Mouse (Mus musculus): ENCODE measurements around the gene Tnpo1. TPM values are rescaled to one million over a fixed set of nuclear protein-coding genes. Genes with fewer than 3 reads are reported as not detected.
A peak's percentile ranks its signal among the peaks of the same experiment; 100 is the strongest.

Gene Tnpo1
- polyA plus RNA-seq, 1 experiment: 44.1 TPM

DNA sequence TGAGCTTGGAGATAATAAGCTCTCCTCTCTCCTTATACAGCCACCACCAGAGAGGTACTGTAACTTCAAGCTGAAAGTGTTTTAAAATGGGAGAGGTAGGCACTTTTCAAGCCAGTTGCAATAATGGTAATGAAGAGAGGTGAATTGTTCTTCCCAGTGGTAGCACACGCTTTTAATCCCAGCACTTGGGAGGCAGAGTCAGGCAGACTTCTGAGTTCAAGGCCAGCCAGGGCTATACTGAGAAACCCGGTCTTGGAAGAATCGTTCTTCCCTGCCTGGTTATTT is 716 bp upstream of the Tnpo1 start:
- no peak overlapping the region for H3ac ChIP-seq (ENCODE audit: control insufficient read depth, insufficient read length, low read depth)
- H3K36me3 ChIP-seq (ENCODE audit: control insufficient read depth, insufficient read depth): peaks cover 17% of the 10 kb centered on the region
- H3K4me3 ChIP-seq (ENCODE audit: insufficient read depth, poor library complexity, severe bottlenecking): no peak overlapping the region
- H3K27me3 ChIP-seq (ENCODE audit: control insufficient read depth, insufficient read depth, insufficient read length): no peaks in the 10 kb centered on the region
- peaks cover 40% of the 10 kb centered on the region for H3K79me3 ChIP-seq (ENCODE audit: low read depth)
- no peak for TF ChIP-seq FOSL1 (IDR thresholded peaks at IDR 0.05; ENCODE audit: insufficient read depth, low read length, poor library complexity, severe bottlenecking)
- TF ChIP-seq CEBPB (IDR thresholded peaks at IDR 0.05; ENCODE audit: low read depth): no peak
- TF ChIP-seq MYOG (IDR thresholded peaks at IDR 0.05; ENCODE audit: control insufficient read depth, extremely low read depth, insufficient read length): no peak
- TF ChIP-seq MYOD1 (IDR thresholded peaks at IDR 0.05; ENCODE audit: control insufficient read depth, insufficient read length, low read depth): no peak
- TF ChIP-seq USF1 (IDR thresholded peaks at IDR 0.05; ENCODE audit: low read depth): no peak
- TF ChIP-seq MAX (IDR thresholded peaks at IDR 0.05): no peak
- TF ChIP-seq CTCF (IDR thresholded peaks at IDR 0.05; ENCODE audit: control insufficient read depth, insufficient read depth, insufficient read length): no peak
- H3K79me2 ChIP-seq (ENCODE audit: control insufficient read depth, insufficient read depth): peaks cover 42% of the 10 kb centered on the region

DNA sequence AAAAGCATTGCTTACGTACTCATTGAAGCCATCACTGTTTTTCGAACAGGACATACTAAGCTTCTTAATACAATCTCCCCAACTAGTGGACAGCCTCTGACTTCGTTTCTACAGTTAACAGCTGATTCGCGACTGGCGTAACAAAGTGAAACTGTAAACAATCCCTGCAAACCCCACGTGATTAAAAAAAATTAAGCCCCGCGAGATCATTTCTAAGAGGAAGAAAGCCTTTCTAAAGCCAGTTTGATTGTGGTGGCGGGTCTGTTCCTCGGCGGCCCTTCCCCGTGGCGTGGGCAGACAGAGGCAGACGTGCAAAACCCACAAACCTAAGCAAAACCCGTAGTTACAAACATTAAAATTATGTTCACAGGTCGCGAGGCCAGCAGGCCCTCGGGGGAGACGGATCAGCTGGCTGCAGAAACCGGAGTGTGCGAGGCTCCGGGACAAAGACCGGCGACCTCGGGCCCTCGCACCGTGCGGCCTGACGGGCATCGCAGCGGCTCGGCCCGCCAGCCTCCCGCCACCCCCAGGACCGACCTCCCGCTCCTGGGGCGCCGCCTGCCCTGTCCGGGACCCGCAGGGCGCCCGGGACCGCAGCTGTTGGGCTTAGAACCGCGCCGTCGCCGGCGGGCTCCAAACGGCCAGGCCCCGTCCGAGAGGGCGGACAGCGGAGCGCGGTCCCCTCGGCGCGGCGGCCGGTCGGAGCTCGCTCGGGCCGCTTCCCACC is 535 bp downstream of the Tnpo1 start:
- no peak for TF ChIP-seq MYOG (IDR thresholded peaks at IDR 0.05; ENCODE audit: control insufficient read depth, extremely low read depth, insufficient read length)
- peak; percentile 89 for TF ChIP-seq USF1 (IDR thresholded peaks at IDR 0.05; ENCODE audit: low read depth)
- H3K79me3 ChIP-seq (ENCODE audit: low read depth): peaks cover 53% of the 10 kb centered on the region
- peaks cover 54% of the 10 kb centered on the region for H3K79me2 ChIP-seq (ENCODE audit: control insufficient read depth, insufficient read depth)
- peak overlapping the region; percentile 90 for H3K4me3 ChIP-seq (ENCODE audit: insufficient read depth, poor library complexity, severe bottlenecking)
- H3ac ChIP-seq (ENCODE audit: control insufficient read depth, insufficient read length, low read depth): peak overlapping the region; percentile 80
- H3K36me3 ChIP-seq (ENCODE audit: control insufficient read depth, insufficient read depth): peaks cover 28% of the 10 kb centered on the region
- no peaks in the 10 kb centered on the region for H3K27me3 ChIP-seq (ENCODE audit: control insufficient read depth, insufficient read depth, insufficient read length)

DNA sequence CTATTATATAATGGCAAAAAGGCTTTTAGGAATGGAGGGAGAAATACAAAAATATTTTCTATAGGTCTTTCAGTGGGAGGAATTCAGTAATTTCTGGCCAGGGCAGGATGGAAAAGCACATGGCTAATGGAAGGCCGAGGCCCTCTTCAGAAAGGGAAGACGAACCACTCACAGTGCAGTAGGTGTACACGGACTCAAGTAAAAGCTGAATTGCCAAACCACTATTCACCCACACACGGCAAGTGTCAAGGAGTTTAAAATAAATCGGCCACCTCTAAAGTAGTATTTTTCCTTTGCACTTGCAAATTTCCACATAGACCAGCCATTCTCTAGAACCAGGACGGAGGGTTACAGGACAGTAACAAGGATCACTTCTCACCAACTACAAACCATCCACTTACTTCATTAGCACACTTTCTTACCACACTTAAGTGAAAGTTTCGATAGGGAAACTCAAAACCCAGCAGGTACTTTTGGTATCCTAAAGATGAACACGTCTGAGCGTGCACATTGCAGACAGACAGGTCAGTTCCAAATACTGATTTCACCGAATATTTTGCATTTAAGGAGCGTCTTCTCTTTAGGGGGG is 1.2 kb downstream of the Tnpo1 start:
- H3K79me3 ChIP-seq (ENCODE audit: low read depth): peaks cover 59% of the 10 kb centered on the region
- H3ac ChIP-seq (ENCODE audit: control insufficient read depth, insufficient read length, low read depth): peak overlapping the region; percentile 80
- no peaks in the 10 kb centered on the region for H3K27me3 ChIP-seq (ENCODE audit: control insufficient read depth, insufficient read depth, insufficient read length)
- peaks cover 61% of the 10 kb centered on the region for H3K79me2 ChIP-seq (ENCODE audit: control insufficient read depth, insufficient read depth)
- peak overlapping the region; percentile 90 for H3K4me3 ChIP-seq (ENCODE audit: insufficient read depth, poor library complexity, severe bottlenecking)
- TF ChIP-seq CEBPB (IDR thresholded peaks at IDR 0.05; ENCODE audit: low read depth) (no peak), USF1 (IDR thresholded peaks at IDR 0.05; ENCODE audit: low read depth) (no peak), MAX (IDR thresholded peaks at IDR 0.05) (no peak), FOSL1 (IDR thresholded peaks at IDR 0.05; ENCODE audit: insufficient read depth, low read length, poor library complexity, severe bottlenecking) (no peak), CTCF (IDR thresholded peaks at IDR 0.05; ENCODE audit: control insufficient read depth, insufficient read depth, insufficient read length) (no peak)
- peaks cover 29% of the 10 kb centered on the region for H3K36me3 ChIP-seq (ENCODE audit: control insufficient read depth, insufficient read depth)

DNA sequence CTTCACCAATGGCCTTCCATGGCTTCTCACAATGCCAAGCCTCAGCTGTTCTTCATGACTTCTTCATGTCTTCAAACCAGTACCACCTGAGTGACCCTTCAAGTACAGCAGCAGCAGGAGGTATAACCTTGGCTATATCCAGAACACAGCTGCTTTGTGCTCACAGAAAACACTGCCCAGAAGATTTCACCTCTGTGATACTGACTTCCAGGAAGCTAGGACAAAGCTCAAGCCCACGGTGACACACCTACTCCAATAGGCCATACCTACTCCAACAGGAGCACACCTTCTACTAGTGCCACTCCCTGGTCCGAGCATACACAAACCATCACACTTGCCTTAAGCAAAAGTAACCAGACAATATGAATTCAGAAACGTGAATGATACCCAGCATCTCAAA is 3.4 kb downstream of the Tnpo1 start:
- Histone ChIP-seq H3ac (ENCODE audit: control insufficient read depth, insufficient read length, low read depth) (no peak overlapping the region), H3K27me3 (ENCODE audit: control insufficient read depth, insufficient read depth, insufficient read length) (no peaks in the 10 kb centered on the region), H3K36me3 (ENCODE audit: control insufficient read depth, insufficient read depth) (peaks cover 34% of the 10 kb centered on the region), H3K79me2 (ENCODE audit: control insufficient read depth, insufficient read depth) (peaks cover 83% of the 10 kb centered on the region), H3K4me3 (ENCODE audit: insufficient read depth, poor library complexity, severe bottlenecking) (no peak overlapping the region), H3K79me3 (ENCODE audit: low read depth) (peaks cover 80% of the 10 kb centered on the region)
- TF ChIP-seq MAX (IDR thresholded peaks at IDR 0.05) (no peak), MYOD1 (IDR thresholded peaks at IDR 0.05; ENCODE audit: control insufficient read depth, insufficient read length, low read depth) (no peak)

DNA sequence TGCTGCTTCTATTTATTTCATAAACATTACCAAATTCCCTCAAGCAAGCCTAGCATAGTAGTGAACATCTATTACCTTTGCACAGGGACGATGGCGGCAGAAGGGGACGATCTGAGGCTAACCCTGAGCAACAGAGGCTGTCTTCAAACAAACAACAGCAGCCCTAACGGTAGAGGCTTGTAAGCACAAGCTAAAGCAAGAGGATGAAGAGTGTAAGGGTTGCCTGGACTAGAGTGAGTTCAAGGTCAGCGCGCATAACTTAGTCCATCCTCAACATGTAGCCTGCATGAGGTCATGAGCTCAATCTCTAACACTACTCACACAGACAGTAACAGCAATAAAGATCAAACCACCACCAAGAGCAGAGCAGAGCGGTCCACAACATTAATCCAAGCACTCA is 4.9 kb downstream of the Tnpo1 start:
- H3ac ChIP-seq (ENCODE audit: control insufficient read depth, insufficient read length, low read depth): no peak overlapping the region
- H3K27me3 ChIP-seq (ENCODE audit: control insufficient read depth, insufficient read depth, insufficient read length): no peaks in the 10 kb centered on the region
- peaks cover 93% of the 10 kb centered on the region for H3K79me3 ChIP-seq (ENCODE audit: low read depth)
- no peak for TF ChIP-seq CTCF (IDR thresholded peaks at IDR 0.05; ENCODE audit: control insufficient read depth, insufficient read depth, insufficient read length)
- TF ChIP-seq FOSL1 (IDR thresholded peaks at IDR 0.05; ENCODE audit: insufficient read depth, low read length, poor library complexity, severe bottlenecking): no peak
- TF ChIP-seq MYOD1 (IDR thresholded peaks at IDR 0.05; ENCODE audit: control insufficient read depth, insufficient read length, low read depth): no peak
- no peak for TF ChIP-seq MYOG (IDR thresholded peaks at IDR 0.05; ENCODE audit: control insufficient read depth, extremely low read depth, insufficient read length)
- TF ChIP-seq USF1 (IDR thresholded peaks at IDR 0.05; ENCODE audit: low read depth): no peak
- no peak for TF ChIP-seq MAX (IDR thresholded peaks at IDR 0.05)
- no peak for TF ChIP-seq CEBPB (IDR thresholded peaks at IDR 0.05; ENCODE audit: low read depth)
- H3K4me3 ChIP-seq (ENCODE audit: insufficient read depth, poor library complexity, severe bottlenecking): no peak overlapping the region
- H3K79me2 ChIP-seq (ENCODE audit: control insufficient read depth, insufficient read depth): peaks cover 98% of the 10 kb centered on the region
- H3K36me3 ChIP-seq (ENCODE audit: control insufficient read depth, insufficient read depth): peaks cover 38% of the 10 kb centered on the region

DNA sequence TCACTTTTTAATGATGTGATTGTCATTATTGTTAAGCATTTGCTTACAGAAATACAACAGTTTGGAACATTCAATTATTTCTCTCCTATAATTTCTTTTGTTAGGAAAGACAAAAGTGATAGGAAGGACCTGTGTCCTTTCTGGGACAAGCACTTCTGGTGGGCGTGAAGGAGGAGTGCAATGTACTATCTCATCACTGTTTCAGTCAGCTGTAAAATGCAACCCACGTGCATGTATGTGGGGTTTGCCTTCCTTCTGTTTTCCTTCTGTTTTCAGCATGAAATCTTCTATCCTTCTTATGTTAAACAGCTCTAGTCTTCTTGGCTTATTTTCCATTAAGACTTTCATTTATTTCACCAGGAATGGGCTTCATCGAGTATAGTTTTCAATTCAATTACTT is 5.9 kb downstream of the Tnpo1 start:
- Histone ChIP-seq H3K27me3 (ENCODE audit: control insufficient read depth, insufficient read depth, insufficient read length) (no peaks in the 10 kb centered on the region), H3K79me3 (ENCODE audit: low read depth) (peaks cover 96% of the 10 kb centered on the region), H3K79me2 (ENCODE audit: control insufficient read depth, insufficient read depth) (peaks cover 100% of the 10 kb centered on the region), H3K4me3 (ENCODE audit: insufficient read depth, poor library complexity, severe bottlenecking) (no peak overlapping the region), H3K36me3 (ENCODE audit: control insufficient read depth, insufficient read depth) (peaks cover 38% of the 10 kb centered on the region), H3ac (ENCODE audit: control insufficient read depth, insufficient read length, low read depth) (no peak overlapping the region)
- TF ChIP-seq USF1 (IDR thresholded peaks at IDR 0.05; ENCODE audit: low read depth): no peak
- TF ChIP-seq MAX (IDR thresholded peaks at IDR 0.05): no peak
